Mouse (Mus musculus) CH12.LX (cell line): Measurements from ENCODE around the gene Tbpl1. TPM values are rescaled to one million over a fixed set of nuclear protein-coding genes. Genes with fewer than 3 reads are reported as not detected.

Experiments used
- DNase-seq: peaks from one replicate; pipeline ENCODE4 v3.0.0-alpha.2; 2013; ENCODE audit errors: extremely low read depth
- H3K27ac ChIP-seq: 2 replicates; pipeline ENCODE4 v1.5.1; 2012; ENCODE audit warnings: low read depth, mild to moderate bottlenecking, control low read depth, moderate library complexity; ENCODE audit not compliant: insufficient read depth
- H3K27me3 ChIP-seq: replicated peaks from 2 replicates; pipeline ENCODE3; 2012; ENCODE audit warnings: inconsistent platforms
- H3K36me3 ChIP-seq, 2 experiments: replicated peaks in 1 of 2; 2 replicates each; pipeline versions ENCODE3 to v1.6.1; 2012; ENCODE audit warnings: inconsistent platforms in 1 of 2, low read length in 1 of 2, mild to moderate bottlenecking in 1 of 2, mixed read lengths in 1 of 2, moderate library complexity in 1 of 2; ENCODE audit not compliant: control insufficient read depth in 1 of 2, insufficient read depth in 1 of 2
- H3K4me1 ChIP-seq, 2 experiments: 2 replicates each; pipeline ENCODE4 v1.6.1; 2012; ENCODE audit warnings: inconsistent platforms in 1 of 2, moderate library complexity in 1 of 2; ENCODE audit not compliant: insufficient read depth in 2 of 2, control insufficient read depth in 1 of 2
- H3K4me2 ChIP-seq: 2 replicates; pipeline ENCODE4 v1.6.1; 2012; ENCODE audit warnings: low read depth, mild to moderate bottlenecking, control low read depth; ENCODE audit not compliant: poor library complexity, insufficient read depth, severe bottlenecking
- H3K4me3 ChIP-seq, 3 experiments: fragments of 150-350 bp in 1 of 3; sonication (generic) in 1 of 3; replicated peaks in 1 of 3; 2 replicates each; pipeline versions ENCODE3 to v1.5.1; 2011 to 2012; ENCODE audit warnings: low read depth in 2 of 3, low read length in 2 of 3, mild to moderate bottlenecking in 2 of 3, moderate library complexity in 2 of 3, control low read depth in 1 of 3, improper control_type of control experiment in 1 of 3, inconsistent platforms in 1 of 3, mixed read lengths in 1 of 3; ENCODE audit not compliant: poor library complexity in 1 of 3
- H3K79me2 ChIP-seq: replicated peaks from 2 replicates; pipeline ENCODE4 v1.6.1; 2012; ENCODE audit warnings: mild to moderate bottlenecking, moderate library complexity; ENCODE audit not compliant: control insufficient read depth, poor library complexity, insufficient read depth, severe bottlenecking; ENCODE audit errors: extremely low read depth
- H3K9ac ChIP-seq: 2 replicates; pipeline ENCODE4 v1.6.1; 2012; ENCODE audit warnings: low read depth, mild to moderate bottlenecking, control low read depth, moderate library complexity; ENCODE audit not compliant: insufficient read depth
- H3K9me3 ChIP-seq: replicated peaks from 2 replicates; pipeline ENCODE3; 2012; ENCODE audit warnings: low read length, inconsistent platforms, mixed read lengths
- BHLHE40 ChIP-seq: IDR thresholded peaks from 2 replicates; pipeline ENCODE4 v1.6.1; 2011; ENCODE audit warnings: mild to moderate bottlenecking, low read depth, low read length, improper control_type of control experiment
- CHD2 ChIP-seq: IDR thresholded peaks from 2 replicates; pipeline ENCODE4 v1.6.1; 2011; ENCODE audit warnings: low read length, improper control_type of control experiment
- ELF1 ChIP-seq: IDR thresholded peaks from 2 replicates; pipeline ENCODE4 v1.6.1; 2014; ENCODE audit warnings: low read depth, mild to moderate bottlenecking, inconsistent platforms, low read length, improper control_type of control experiment
- EP300 ChIP-seq: IDR thresholded peaks from 2 replicates; pipeline ENCODE4 v1.6.1; 2011; ENCODE audit warnings: low read length, improper control_type of control experiment
- HCFC1 ChIP-seq: IDR thresholded peaks from 2 replicates; pipeline ENCODE4 v1.6.1; 2012; ENCODE audit warnings: low read depth, mild to moderate bottlenecking, inconsistent platforms, low read length, improper control_type of control experiment
- JUN ChIP-seq: IDR thresholded peaks from 2 replicates; pipeline ENCODE4 v1.6.1; 2011; ENCODE audit warnings: low read depth, mild to moderate bottlenecking, low read length, improper control_type of control experiment, moderate library complexity; ENCODE audit not compliant: insufficient read depth
- KAT2A ChIP-seq: IDR thresholded peaks from 2 replicates; pipeline ENCODE4 v1.6.1; 2012; ENCODE audit warnings: low read length, improper control_type of control experiment, inconsistent platforms; ENCODE audit not compliant: insufficient replicate concordance
- MAX ChIP-seq: IDR thresholded peaks from 2 replicates; pipeline ENCODE4 v1.6.1; 2011; ENCODE audit warnings: low read length, improper control_type of control experiment
- NELFE ChIP-seq: IDR thresholded peaks from 2 replicates; pipeline ENCODE4 v1.6.1; 2011; ENCODE audit warnings: low read depth, low read length, improper control_type of control experiment
- POLR2A ChIP-seq: IDR thresholded peaks from 2 replicates; pipeline ENCODE4 v1.6.1; 2011; ENCODE audit warnings: low read depth, mild to moderate bottlenecking, improper control_type of control experiment, low read length
- POLR2AphosphoS2 ChIP-seq: IDR thresholded peaks from 2 replicates; pipeline ENCODE4 v1.6.1; 2011; ENCODE audit warnings: low read depth, low read length, improper control_type of control experiment
- RCOR1 ChIP-seq: conservative IDR thresholded peaks from 2 replicates; pipeline ENCODE4 v1.6.1; 2012; ENCODE audit warnings: low read depth, mild to moderate bottlenecking, inconsistent platforms, low read length, improper control_type of control experiment
- SMC3 ChIP-seq: IDR thresholded peaks from 2 replicates; pipeline ENCODE4 v1.6.1; 2011; ENCODE audit warnings: low read depth, low read length, improper control_type of control experiment
- USF2 ChIP-seq: conservative IDR thresholded peaks from 2 replicates; pipeline ENCODE4 v1.6.1; 2011; ENCODE audit warnings: low read depth, low read length, improper control_type of control experiment
- ZNF384 ChIP-seq: IDR thresholded peaks from 2 replicates; pipeline ENCODE4 v1.6.1; 2012; ENCODE audit warnings: low read depth, low read length, improper control_type of control experiment, inconsistent platforms
- dilution Hi-C: fragments of 300-500 bp; cut with MboI; formaldehyde crosslinking; loops from 2 replicates; pipeline ENCODE4 v1.14.3; 2020; ENCODE audit warnings: low sequenced_read_pairs; ENCODE audit not compliant: extremely low pct_unique_long_range_greater_than_20kb, extremely low pct_ligation_motif_present
- in situ Hi-C: fragments of 300-500 bp; cut with MboI; formaldehyde crosslinking; loops from 3 replicates; pipeline ENCODE4 v1.14.3; 2019; ENCODE audit warnings: low sequenced_read_pairs, low pct_ligation_motif_present, low pct_unique_long_range_greater_than_20kb, mixed read lengths
- polyA plus RNA-seq: library from polyadenylated mRNA; unstranded; fragments of >175 nt; gene quantifications from 2 replicates; pipeline ENCODE4 v1.2.1, GENCODE M21; 2012; ENCODE audit warnings: low read depth; ENCODE audit not compliant: insufficient read length
- total RNA-seq, 2 experiments: library from RNA; depleted of rRNA; stranded (reverse); fragments of 300-350 nt in 1 of 2; fragments of >200 nt in 1 of 2; gene quantifications; 2 replicates each; pipeline ENCODE4 v1.2.3; 2012 to 2014

Tbpl1 gene
- total and polyA plus RNA-seq, 3 experiments, result 34.6 to 54.6 (median 46.9) TPM

GRCm38 (mm10) chr10:22725166-22725565, 6.6 kb downstream of the Tbpl1 start:
- TF ChIP-seq POLR2A (no peak), KAT2A (no peak), CHD2 (no peak)

GRCm38 (mm10) chr10:22720781-22721529, 10.8 kb downstream of the Tbpl1 start:
- peaks cover 55% of the 10 kb centered on the region for H3K79me2 ChIP-seq
- peaks cover 4 to 18% of the 10 kb centered on the region in 2 experiments for H3K36me3 ChIP-seq
- no peak for DNase-seq
- peaks cover 3 to 52% of the 10 kb centered on the region in 2 experiments for H3K4me1 ChIP-seq
- H3K9ac ChIP-seq, result no peak overlapping the region
- dilution Hi-C loops, result no loop called here
- H3K4me3 ChIP-seq, result no peak overlapping the region
- in situ Hi-C loops, result no loop called here
- no peak overlapping the region for H3K27ac ChIP-seq
- TF ChIP-seq CHD2, result no peak
- no peak for TF ChIP-seq ZNF384
- TF ChIP-seq RCOR1, result no peak
- TF ChIP-seq POLR2AphosphoS2, result no peak
- no peak for TF ChIP-seq USF2
- TF ChIP-seq JUN, result no peak
- no peak for TF ChIP-seq ELF1
- TF ChIP-seq NELFE, result no peak
- TF ChIP-seq MAX, result no peak
- no peak for TF ChIP-seq EP300
- TF ChIP-seq SMC3, result no peak
- no peak for TF ChIP-seq HCFC1
- no peak for TF ChIP-seq BHLHE40
- no peaks in the 10 kb centered on the region for H3K27me3 ChIP-seq
- H3K9me3 ChIP-seq, result no peaks in the 10 kb centered on the region
- H3K4me2 ChIP-seq, result no peak overlapping the region

More at GRCm38 (mm10) chr10:22725166-22725565, 6.6 kb downstream of the Tbpl1 start:
- no peaks in the 10 kb centered on the region for H3K9me3 ChIP-seq
- dilution Hi-C loops (no loop called here), in situ Hi-C loops (no loop called here)
- no peak overlapping the region for H3K27ac ChIP-seq
- no peaks in the 10 kb centered on the region for H3K27me3 ChIP-seq
- no peak overlapping the region for H3K4me2 ChIP-seq
- H3K4me3 ChIP-seq, result no peak overlapping the region
- H3K36me3 ChIP-seq, result peaks cover 4 to 17% of the 10 kb centered on the region in 2 experiments
- no peak for DNase-seq
- H3K79me2 ChIP-seq, result peaks cover 72% of the 10 kb centered on the region
- no peak overlapping the region for H3K9ac ChIP-seq
- peaks cover 13 to 79% of the 10 kb centered on the region in 2 experiments for H3K4me1 ChIP-seq
